Mouse (Mus musculus) myocyte (in vitro differentiated cells): Measurements from ENCODE around the gene Cldn14. TPM values are rescaled to one million over a fixed set of nuclear protein-coding genes. Genes with fewer than 3 reads are reported as not detected.

ENCODE experiments used
- H3K27me3 ChIP-seq: one replicate; pipeline ENCODE4 v1.6.1; 2011; ENCODE audit not compliant: control insufficient read depth, insufficient read depth, insufficient read length
- H3K36me3 ChIP-seq: one replicate; pipeline ENCODE4 v1.6.1; 2011; ENCODE audit not compliant: control insufficient read depth, insufficient read depth
- H3K4me2 ChIP-seq: one replicate; pipeline ENCODE4 v1.6.1; 2011; ENCODE audit warnings: low read depth, control low read depth
- H3K4me3 ChIP-seq: one replicate; pipeline ENCODE4 v1.5.1; 2011; ENCODE audit warnings: mild to moderate bottlenecking, control low read depth, moderate library complexity
- H3K79me2 ChIP-seq: one replicate; pipeline ENCODE4 v1.6.1; 2011; ENCODE audit not compliant: control insufficient read depth, insufficient read depth
- H3ac ChIP-seq: one replicate; pipeline ENCODE4 v1.6.1; 2011; ENCODE audit not compliant: control insufficient read depth, insufficient read length
- CEBPB ChIP-seq: IDR thresholded peaks from 2 replicates; pipeline ENCODE4 v1.6.1; 2011; ENCODE audit warnings: mild to moderate bottlenecking, moderate library complexity; ENCODE audit not compliant: poor library complexity, insufficient read depth, severe bottlenecking
- E2F4 ChIP-seq: IDR thresholded peaks from one replicate; pipeline ENCODE4 v1.6.1; 2011; ENCODE audit warnings: mild to moderate bottlenecking, control low read depth, moderate library complexity; ENCODE audit not compliant: insufficient read depth
- MAX ChIP-seq: IDR thresholded peaks from one replicate; pipeline ENCODE4 v1.6.1; 2011; ENCODE audit warnings: low read depth, mild to moderate bottlenecking, control low read depth
- MYOD1 ChIP-seq, 3 experiments: IDR thresholded peaks; one replicate each; pipeline ENCODE4 v1.6.1; 2011; ENCODE audit warnings: control low read depth in 2 of 3, low read depth in 2 of 3, mild to moderate bottlenecking in 2 of 3, moderate library complexity in 1 of 3; ENCODE audit not compliant: insufficient read length in 2 of 3, control insufficient read depth in 1 of 3
- MYOG ChIP-seq, 3 experiments: IDR thresholded peaks; one replicate each; pipeline ENCODE4 v1.6.1; 2011; ENCODE audit warnings: control low read depth in 2 of 3, low read depth in 2 of 3, mild to moderate bottlenecking in 2 of 3; ENCODE audit not compliant: insufficient read length in 2 of 3, control insufficient read depth in 1 of 3, insufficient read depth in 1 of 3
- POLR2A ChIP-seq: IDR thresholded peaks from one replicate; pipeline ENCODE4 v1.6.1; 2011; ENCODE audit warnings: low read depth, mild to moderate bottlenecking, control low read depth, moderate library complexity; ENCODE audit not compliant: insufficient read length
- POLR2AphosphoS2 ChIP-seq: IDR thresholded peaks from one replicate; pipeline ENCODE4 v1.6.1; 2011; ENCODE audit warnings: low read depth, control low read depth; ENCODE audit not compliant: insufficient read length
- REST ChIP-seq: IDR thresholded peaks from one replicate; pipeline ENCODE4 v1.6.1; 2011; ENCODE audit warnings: mild to moderate bottlenecking, control low read depth, moderate library complexity; ENCODE audit not compliant: insufficient read depth, insufficient read length
- SRF ChIP-seq: IDR thresholded peaks from one replicate; pipeline ENCODE4 v1.6.1; 2011; ENCODE audit warnings: low read depth; ENCODE audit not compliant: control insufficient read depth, insufficient read length
- TCF12 ChIP-seq: IDR thresholded peaks from one replicate; pipeline ENCODE4 v1.6.1; 2011; ENCODE audit warnings: mild to moderate bottlenecking, control low read depth; ENCODE audit not compliant: poor library complexity, insufficient read depth, severe bottlenecking
- TCF3 ChIP-seq: IDR thresholded peaks from one replicate; pipeline ENCODE4 v1.6.1; 2011; ENCODE audit warnings: low read depth, control low read depth; ENCODE audit not compliant: insufficient read length
- USF1 ChIP-seq: IDR thresholded peaks from one replicate; pipeline ENCODE4 v1.6.1; 2011; ENCODE audit warnings: low read depth, mild to moderate bottlenecking, control low read depth, moderate library complexity
- polyA plus RNA-seq: library from polyadenylated mRNA; unstranded; fragments of >200 nt; fragmentation: generic; extraction: Trizol; gene quantifications from one replicate; pipeline ENCODE4 v1.2.1, GENCODE M21; 2012; ENCODE audit warnings: missing spikeins

The Cldn14 gene
- polyA plus RNA-seq, 1 experiment: 0.07 TPM

- H3K4me3 ChIP-seq: no peak overlapping the region
- H3K36me3 ChIP-seq: peaks cover 4% of the 10 kb centered on the region
- H3K4me2 ChIP-seq: no peak overlapping the region
- no peaks in the 10 kb centered on the region for H3K27me3 ChIP-seq
- H3ac ChIP-seq: no peak overlapping the region
- no peak for TF ChIP-seq MYOG (IDR thresholded peaks at IDR 0.05; ENCODE audit: control insufficient read depth in 1 of 3, insufficient read depth in 1 of 3, insufficient read length in 2 of 3, low read depth in 2 of 3)
- no peak for TF ChIP-seq TCF3
- no peak for TF ChIP-seq SRF
- TF ChIP-seq POLR2A: no peak
- no peak for TF ChIP-seq POLR2AphosphoS2
- no peak for TF ChIP-seq MAX
- no peak for TF ChIP-seq CEBPB
- no peak for TF ChIP-seq MYOD1 (IDR thresholded peaks at IDR 0.05; ENCODE audit: control insufficient read depth in 1 of 3, insufficient read length in 2 of 3, low read depth in 2 of 3)
- TF ChIP-seq E2F4: no peak
- no peak for TF ChIP-seq TCF12
- no peak for TF ChIP-seq USF1
- TF ChIP-seq REST: no peak
- H3K79me2 ChIP-seq: no peaks in the 10 kb centered on the region
Observed at GRCm38 (mm10) chr16:93888481-93888880, 120.2 kb downstream of the Cldn14 start.

GRCm38 (mm10) chr16:93884722-93885113, 123.9 kb downstream of the Cldn14 start:
- no peaks in the 10 kb centered on the region for H3K79me2 ChIP-seq
- H3K4me2 ChIP-seq: peak overlapping the region; percentile 93
- no peak for TF ChIP-seq USF1
- TF ChIP-seq MYOD1 (IDR thresholded peaks at IDR 0.05; ENCODE audit: control insufficient read depth in 1 of 3, insufficient read length in 2 of 3, low read depth in 2 of 3): no peak
- no peak for TF ChIP-seq POLR2A
- TF ChIP-seq SRF: no peak
- no peak for TF ChIP-seq REST
- TF ChIP-seq MAX: no peak
- no peak for TF ChIP-seq TCF12
- no peak for TF ChIP-seq E2F4
- H3K27me3 ChIP-seq: no peaks in the 10 kb centered on the region
- peak overlapping the region; percentile 65 for H3K4me3 ChIP-seq
- peak overlapping the region; percentile 24 for H3ac ChIP-seq
- no peaks in the 10 kb centered on the region for H3K36me3 ChIP-seq

GRCm38 (mm10) chr16:93884086-93884721, 124.4 kb downstream of the Cldn14 start:
- TF ChIP-seq E2F4: no peak
- TF ChIP-seq USF1: peak; percentile 37
- peak overlapping the region; percentile 93 for H3K4me2 ChIP-seq
- H3K79me2 ChIP-seq: no peaks in the 10 kb centered on the region
- H3K36me3 ChIP-seq: no peaks in the 10 kb centered on the region
- peak overlapping the region; percentile 65 for H3K4me3 ChIP-seq
- H3ac ChIP-seq: peak overlapping the region; percentile 24
- no peaks in the 10 kb centered on the region for H3K27me3 ChIP-seq

GRCm38 (mm10) chr16:93883423-93884085, 125.1 kb downstream of the Cldn14 start, which contains the start of gene Chaf1b:
Chaf1b (plus strand) TSS chr16:93883901.
- Histone ChIP-seq H3K27me3 (no peaks in the 10 kb centered on the region), H3ac (peak within 1 kb of the TSS; percentile 24), H3K4me2 (peak within 1 kb of the TSS; percentile 93), H3K4me3 (peak within 1 kb of the TSS; percentile 65), H3K36me3 (no peaks in the 10 kb centered on the region), H3K79me2 (no peaks in the 10 kb centered on the region)
- peak; percentile 71 for TF ChIP-seq E2F4
- no peak for TF ChIP-seq TCF12
- TF ChIP-seq POLR2A: peak; percentile 24

GRCm38 (mm10) chr16:93877612-93878380, 130.8 kb downstream of the Cldn14 start:
- Histone ChIP-seq H3K4me3 (no peak overlapping the region), H3K36me3 (peaks cover 41% of the 10 kb centered on the region)
- TF ChIP-seq MAX (no peak), POLR2AphosphoS2 (peak; percentile 25), E2F4 (no peak), TCF12 (no peak)

More at GRCm38 (mm10) chr16:93877612-93878380, 130.8 kb downstream of the Cldn14 start:
- Histone ChIP-seq H3K4me2 (no peak overlapping the region), H3K79me2 (no peaks in the 10 kb centered on the region), H3K27me3 (no peaks in the 10 kb centered on the region), H3ac (no peak overlapping the region)
